Mouse (Mus musculus) heart, adult 2 months (tissue): ENCODE data around the gene Amigo1. TPM values are rescaled to one million over a fixed set of nuclear protein-coding genes. Genes with fewer than 3 reads are reported as not detected.

Experiments
- DNase-seq, 2 experiments: peaks; one replicate each; pipeline ENCODE4 v3.0.0; 2021
- H3K27ac ChIP-seq: fragments of 200-600 bp; 2 replicates; pipeline ENCODE4 v1.8.1; 2022
- H3K27me3 ChIP-seq: fragments of 200-500 bp; 2 replicates; pipeline ENCODE4 v1.6.1; 2012; ENCODE audit warnings: mild to moderate bottlenecking, low read length, inconsistent platforms, mixed read lengths; ENCODE audit not compliant: control insufficient read depth, insufficient read depth
- H3K36me3 ChIP-seq: fragments of 200-500 bp; 2 replicates; pipeline ENCODE4 v1.6.1; 2012; ENCODE audit warnings: low read length, inconsistent platforms; ENCODE audit not compliant: control insufficient read depth, insufficient read depth
- H3K4me1 ChIP-seq: fragments of 200-500 bp; 2 replicates; pipeline ENCODE4 v1.6.1; 2011; ENCODE audit warnings: low read length; ENCODE audit not compliant: control insufficient read depth, insufficient read depth
- H3K4me3 ChIP-seq: fragments of 200-600 bp; 2 replicates; pipeline ENCODE4 v1.8.1; 2022
- H3K79me2 ChIP-seq: fragments of 200-500 bp; replicated peaks from 2 replicates; pipeline ENCODE4 v1.6.1; 2012; ENCODE audit warnings: mild to moderate bottlenecking, inconsistent platforms, low read length, moderate library complexity, mixed read lengths; ENCODE audit not compliant: control insufficient read depth, insufficient read depth
- H3K9ac ChIP-seq: fragments of 200-500 bp; 2 replicates; pipeline ENCODE4 v1.6.1; 2012; ENCODE audit warnings: low read depth, mild to moderate bottlenecking, control low read depth, inconsistent platforms, low read length, mixed read lengths
- CTCF ChIP-seq: fragments of 200-600 bp; IDR thresholded peaks from 2 replicates; pipeline ENCODE4 v1.8.1; 2022; ENCODE audit warnings: antibody characterized with exemption, mild to moderate bottlenecking, moderate library complexity
- EP300 ChIP-seq: fragments of 200-500 bp; IDR thresholded peaks from 2 replicates; pipeline ENCODE4 v1.6.1; 2011; ENCODE audit warnings: low read depth, low read length, control low read depth; ENCODE audit not compliant: insufficient read depth
- POLR2A ChIP-seq: fragments of 200-500 bp; IDR thresholded peaks from 2 replicates; pipeline ENCODE4 v1.6.1; 2011; ENCODE audit warnings: mild to moderate bottlenecking, low read depth, low read length, control low read depth; ENCODE audit not compliant: insufficient read depth
- WGBS: fragments of 180-500 bp; shearing (Covaris S2); methylation state at CpG from one replicate; pipeline ENCODE4 v1.1.7; 2018; 5-methylcytosine and 5-hydroxymethylcytosine counted together
- intact Hi-C: fragments of 180-260 bp; cut with DNase I; formaldehyde crosslinking; loops from one replicate; pipeline ENCODE4 v1.15.1; 2025
- polyA plus RNA-seq: library from polyadenylated mRNA; depleted of rRNA; stranded (reverse); fragments of >200 nt; gene quantifications from 2 replicates; pipeline ENCODE4 v1.2.3, GENCODE M21; 2012; rRNA removed
- total RNA-seq, 2 experiments: library from RNA; stranded (reverse); gene quantifications; 2 replicates each; pipeline ENCODE4 v1.2.3; 2021

The Amigo1 gene
- total and polyA plus RNA-seq, 3 experiments, result 16.4 to 17.7 (median 16.8) TPM

- no peak overlapping the region for H3K27ac ChIP-seq
- TF ChIP-seq EP300 (no peak), CTCF (no peak), POLR2A (no peak)
- DNase-seq, result no peak
- no peak overlapping the region for H3K9ac ChIP-seq
- H3K27me3 ChIP-seq, result no peaks in the 10 kb centered on the region
- 74% methylated on average over 3 of the region's 3 CpGs for WGBS
- no peaks in the 10 kb centered on the region for H3K4me1 ChIP-seq
- no peaks in the 10 kb centered on the region for H3K36me3 ChIP-seq
- intact Hi-C loops, result no loop called here
- no peaks in the 10 kb centered on the region for H3K79me2 ChIP-seq
- H3K4me3 ChIP-seq, result no peak overlapping the region
Observed at GRCm38 (mm10) chr3:108241243-108241839, 55.2 kb downstream of the Amigo1 start.

Other genes with a start within 250 kb of the Amigo1 start
- gene Gstm6, start 242.6 kb upstream of the Amigo1 start, total RNA-seq, result 1 to 10 TPM; 3.0 to 3.7 TPM
- 3.7 and 4.6 TPM in 2 replicates for gene Gstm6, start 242.6 kb upstream of the Amigo1 start, polyA plus RNA-seq
- not detected for gene Gstm3, start 217.1 kb upstream of the Amigo1 start, total RNA-seq
- 0.08 TPM in 1 of 2 replicates, not detected in the other for gene Gstm3, start 217.1 kb upstream of the Amigo1 start, polyA plus RNA-seq
- gene Gstm2, start 199.9 kb upstream of the Amigo1 start, total RNA-seq, result 100 to 1,000 TPM; 214 to 222 TPM
- 169 and 280 TPM in 2 replicates for gene Gstm2, start 199.9 kb upstream of the Amigo1 start, polyA plus RNA-seq
- gene Gstm1, start 168.4 kb upstream of the Amigo1 start, total RNA-seq, result 100 to 1,000 TPM; 334 to 410 TPM
- 602 and 658 TPM in 2 replicates for gene Gstm1, start 168.4 kb upstream of the Amigo1 start, polyA plus RNA-seq
- 10 to 100 TPM; 11.7 to 11.9 TPM for gene Gstm4, start 141.4 kb upstream of the Amigo1 start, total RNA-seq
- gene Gstm4, start 141.4 kb upstream of the Amigo1 start, polyA plus RNA-seq, result 17.1 and 24.6 TPM in 2 replicates
- 1 to 10 TPM; 4.1 to 4.6 TPM for gene Ampd2, start 99.7 kb upstream of the Amigo1 start, total RNA-seq
- gene Ampd2, start 99.7 kb upstream of the Amigo1 start, polyA plus RNA-seq, result 25.9 and 26.3 TPM in 2 replicates
- gene Gnat2, start 93.5 kb upstream of the Amigo1 start, total RNA-seq, result under 1 TPM in 1 of 2 experiments, not detected in 1; 0.11 TPM
- gene Gnat2, start 93.5 kb upstream of the Amigo1 start, polyA plus RNA-seq, result not detected in 2 replicates
- gene Gnai3, start 40.2 kb upstream of the Amigo1 start, total RNA-seq, result 10 to 100 TPM; 16.5 to 18.1 TPM
- 7.5 and 18.7 TPM in 2 replicates for gene Gnai3, start 40.2 kb upstream of the Amigo1 start, polyA plus RNA-seq
- gene Gpr61, start 31.5 kb upstream of the Amigo1 start, total RNA-seq, result not detected
- gene Gpr61, start 31.5 kb upstream of the Amigo1 start, polyA plus RNA-seq, result 0.04 TPM in 1 of 2 replicates, not detected in the other
- 1 to 10 TPM; 4.9 to 5.4 TPM for gene Cyb561d1, start 14.9 kb downstream of the Amigo1 start, total RNA-seq
- gene Cyb561d1, start 14.9 kb downstream of the Amigo1 start, polyA plus RNA-seq, result 5.7 and 7.1 TPM in 2 replicates
- gene Atxn7l2, start 24.6 kb downstream of the Amigo1 start, total RNA-seq, result 1 to 10 TPM; 1.8 to 2.6 TPM
- gene Atxn7l2, start 24.6 kb downstream of the Amigo1 start, polyA plus RNA-seq, result 4.1 and 4.2 TPM in 2 replicates
- 1 to 10 TPM in 1 of 2 experiments, under 1 TPM in 1; 0.77 to 1.2 TPM for gene Sypl2, start 40.3 kb downstream of the Amigo1 start, total RNA-seq
- 0.44 and 0.64 TPM in 2 replicates for gene Sypl2, start 40.3 kb downstream of the Amigo1 start, polyA plus RNA-seq
- gene Psma5, start 70.6 kb downstream of the Amigo1 start, total RNA-seq, result 10 to 100 TPM; 48.1 to 49.9 TPM
- gene Psma5, start 70.6 kb downstream of the Amigo1 start, polyA plus RNA-seq, result 42.4 and 75.5 TPM in 2 replicates
- 10 to 100 TPM; 17.4 to 19.2 TPM for gene Sort1, start 97.7 kb downstream of the Amigo1 start, total RNA-seq
- 33.7 and 51.9 TPM in 2 replicates for gene Sort1, start 97.7 kb downstream of the Amigo1 start, polyA plus RNA-seq
- 10 to 100 TPM; 35.8 to 51.2 TPM for gene Mybphl, start 178.6 kb downstream of the Amigo1 start, total RNA-seq
- 268 and 304 TPM in 2 replicates for gene Mybphl, start 178.6 kb downstream of the Amigo1 start, polyA plus RNA-seq
- under 1 TPM; 0.16 to 0.34 TPM for gene Psrc1, start 197.5 kb downstream of the Amigo1 start, total RNA-seq
- gene Psrc1, start 197.5 kb downstream of the Amigo1 start, polyA plus RNA-seq, result 0.59 and 0.64 TPM in 2 replicates
- gene Celsr2, start 229.2 kb downstream of the Amigo1 start, total RNA-seq, result 1 to 10 TPM; 6.4 to 7.2 TPM
- gene Celsr2, start 229.2 kb downstream of the Amigo1 start, polyA plus RNA-seq, result 5.2 and 5.4 TPM in 2 replicates